Mouse (Mus musculus) mature B cell (primary cell): ENCODE data around the gene Farp1.

ENCODE experiments used
- in situ Hi-C: fragments of 300-500 bp; cut with MboI; formaldehyde crosslinking; loops from 2 replicates; pipeline ENCODE4 v1.14.3; 2019

Gene Farp1

GRCm38 (mm10) chr14:121220040-121220322 lies 185.0 kb downstream of the Farp1 start:
- in situ Hi-C loops, result no loop called here

GRCm38 (mm10) chr14:121220723-121221122 lies 185.7 kb downstream of the Farp1 start:
- in situ Hi-C loops, result no loop called here

- in situ Hi-C loops, result no loop called here
Measured at GRCm38 (mm10) chr14:121225804-121226203, 190.8 kb downstream of the Farp1 start.

GRCm38 (mm10) chr14:121229036-121229773 lies 194.2 kb downstream of the Farp1 start:
- in situ Hi-C loops, result no loop called here

- in situ Hi-C loops, result no loop called here
Measured at GRCm38 (mm10) chr14:121231232-121231631, 196.2 kb downstream of the Farp1 start.

- in situ Hi-C loops, result no loop called here
Measured at GRCm38 (mm10) chr14:121234741-121235307, 199.8 kb downstream of the Farp1 start.

GRCm38 (mm10) chr14:121236736-121237135 lies 201.7 kb downstream of the Farp1 start:
- in situ Hi-C loops, result no loop called here

- in situ Hi-C loops, result no loop called here
Measured at GRCm38 (mm10) chr14:121238727-121239126, 203.7 kb downstream of the Farp1 start.

- in situ Hi-C loops, result no loop called here
Measured at GRCm38 (mm10) chr14:121239386-121239785, 204.4 kb downstream of the Farp1 start.

- in situ Hi-C loops, result no loop called here
Measured at GRCm38 (mm10) chr14:121244104-121244503, 209.1 kb downstream of the Farp1 start.

- in situ Hi-C loops, result no loop called here
Measured at GRCm38 (mm10) chr14:121246048-121246731, 211.2 kb downstream of the Farp1 start.

GRCm38 (mm10) chr14:121247287-121247686 lies 212.3 kb downstream of the Farp1 start:
- in situ Hi-C loops, result no loop called here

- in situ Hi-C loops, result no loop called here
Measured at GRCm38 (mm10) chr14:121248346-121248745, 213.3 kb downstream of the Farp1 start.

GRCm38 (mm10) chr14:121251099-121251498 lies 216.1 kb downstream of the Farp1 start:
- in situ Hi-C loops, result no loop called here

- in situ Hi-C loops, result no loop called here
Measured at GRCm38 (mm10) chr14:121251708-121252107, 216.7 kb downstream of the Farp1 start.

GRCm38 (mm10) chr14:121252542-121252941 lies 217.5 kb downstream of the Farp1 start:
- in situ Hi-C loops, result no loop called here

GRCm38 (mm10) chr14:121254869-121255268 lies 219.9 kb downstream of the Farp1 start:
- in situ Hi-C loops, result no loop called here

GRCm38 (mm10) chr14:121255469-121255868 lies 220.5 kb downstream of the Farp1 start:
- in situ Hi-C loops, result no loop called here

- in situ Hi-C loops, result no loop called here
Measured at GRCm38 (mm10) chr14:121256896-121257295, 221.9 kb downstream of the Farp1 start.

- in situ Hi-C loops, result no loop called here
Measured at GRCm38 (mm10) chr14:121259332-121259731, 224.3 kb downstream of the Farp1 start.

GRCm38 (mm10) chr14:121259789-121260188 lies 224.8 kb downstream of the Farp1 start:
- in situ Hi-C loops, result no loop called here

- in situ Hi-C loops, result no loop called here
Measured at GRCm38 (mm10) chr14:121261229-121261879, 226.4 kb downstream of the Farp1 start.

- in situ Hi-C loops, result no loop called here
Measured at GRCm38 (mm10) chr14:121262606-121263005, 227.6 kb downstream of the Farp1 start.
